Mouse (Mus musculus): ENCODE results near the gene Sap30l.

The Sap30l gene

GRCm38 (mm10) chr11:57800971-57801765 lies at the start of gene Sap30l:
Gene Sap30l (plus strand): TSS chr11:57801637.
- peak; percentile 92 to 96 for DNase-seq (ENCODE audit: low spot score in 2 of 2)

- DNase-seq (ENCODE audit: low spot score in 2 of 2), result no peak
Observed at GRCm38 (mm10) chr11:57753538-57754203, 47.8 kb upstream of the Sap30l start.

- DNase-seq (ENCODE audit: low spot score in 2 of 2), result no peak
Observed at GRCm38 (mm10) chr11:57758621-57759020, 42.8 kb upstream of the Sap30l start.

GRCm38 (mm10) chr11:57760509-57761058 lies 40.9 kb upstream of the Sap30l start:
- DNase-seq (ENCODE audit: low spot score in 2 of 2), result no peak

- no peak for DNase-seq (ENCODE audit: low spot score in 2 of 2)
Observed at GRCm38 (mm10) chr11:57761347-57761746, 40.1 kb upstream of the Sap30l start.

- DNase-seq (ENCODE audit: low spot score in 2 of 2), result no peak
Observed at GRCm38 (mm10) chr11:57764124-57764523, 37.3 kb upstream of the Sap30l start.

- DNase-seq (ENCODE audit: low spot score in 2 of 2), result no peak
Observed at GRCm38 (mm10) chr11:57766617-57767016, 34.8 kb upstream of the Sap30l start.

GRCm38 (mm10) chr11:57767171-57767570 lies 34.3 kb upstream of the Sap30l start:
- DNase-seq (ENCODE audit: low spot score in 2 of 2), result no peak

GRCm38 (mm10) chr11:57770776-57771175 lies 30.7 kb upstream of the Sap30l start:
- DNase-seq (ENCODE audit: low spot score in 2 of 2), result no peak

- no peak for DNase-seq (ENCODE audit: low spot score in 2 of 2)
Observed at GRCm38 (mm10) chr11:57771676-57772075, 29.8 kb upstream of the Sap30l start.

GRCm38 (mm10) chr11:57773479-57773878 lies 28.0 kb upstream of the Sap30l start:
- no peak for DNase-seq (ENCODE audit: low spot score in 2 of 2)

- no peak for DNase-seq (ENCODE audit: low spot score in 2 of 2)
Observed at GRCm38 (mm10) chr11:57773936-57774335, 27.5 kb upstream of the Sap30l start.

GRCm38 (mm10) chr11:57775868-57776267 lies 25.6 kb upstream of the Sap30l start:
- DNase-seq (ENCODE audit: low spot score in 2 of 2), result no peak

- no peak for DNase-seq (ENCODE audit: low spot score in 2 of 2)
Observed at GRCm38 (mm10) chr11:57776546-57776945, 24.9 kb upstream of the Sap30l start.

GRCm38 (mm10) chr11:57778349-57778748 lies 23.1 kb upstream of the Sap30l start:
- DNase-seq (ENCODE audit: low spot score in 2 of 2), result peak in 1 of 2 experiments; percentile 29

GRCm38 (mm10) chr11:57779824-57780223 lies 21.6 kb upstream of the Sap30l start:
- no peak for DNase-seq (ENCODE audit: low spot score in 2 of 2)

GRCm38 (mm10) chr11:57786616-57787418 lies 14.6 kb upstream of the Sap30l start:
- DNase-seq (ENCODE audit: low spot score in 2 of 2), result no peak

- peak; percentile 29 to 61 for DNase-seq (ENCODE audit: low spot score in 2 of 2)
Observed at GRCm38 (mm10) chr11:57787913-57788312, 13.5 kb upstream of the Sap30l start.

- DNase-seq (ENCODE audit: low spot score in 2 of 2), result no peak
Observed at GRCm38 (mm10) chr11:57790866-57791535, 10.4 kb upstream of the Sap30l start.

GRCm38 (mm10) chr11:57795086-57795485 lies 6.4 kb upstream of the Sap30l start:
- DNase-seq (ENCODE audit: low spot score in 2 of 2), result no peak

- no peak for DNase-seq (ENCODE audit: low spot score in 2 of 2)
Observed at GRCm38 (mm10) chr11:57797828-57798227, 3.6 kb upstream of the Sap30l start.
